ENCODE assay signal across 10 mouse cellular contexts in the genomic region with DNA sequence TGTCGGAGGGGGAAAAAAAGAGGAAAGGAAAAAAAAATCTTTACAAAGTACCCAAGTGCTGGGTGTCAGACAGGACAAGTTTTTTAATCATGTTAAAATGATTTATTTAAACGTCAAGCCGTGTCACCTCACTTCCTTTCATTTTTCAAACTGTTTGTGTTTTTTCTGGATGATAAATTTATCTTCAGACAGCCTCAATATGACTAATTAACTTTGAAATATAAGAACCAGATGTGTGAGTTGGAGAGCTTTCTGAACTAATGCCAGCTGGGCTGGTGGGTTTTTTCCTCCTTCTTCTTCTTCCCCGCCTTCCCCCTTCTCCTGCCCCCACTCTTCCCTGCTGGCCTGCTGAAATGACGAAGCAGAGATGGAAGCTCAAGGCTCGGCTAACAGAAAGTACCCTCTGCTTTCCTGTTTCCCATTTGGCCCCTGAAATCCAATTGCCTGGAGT.
DNase-seq lines count a peak whose midpoint lies in the region; ATAC-seq lines count a peak whose summit lies in the region.
"Had no signal": no experiment of that assay in that cellular context is flagged by ENCODE, and none has a peak within 500 bp of the region (broad histone marks: within the 10 kb centered on the region; RNA-seq: fewer than 3 reads in every experiment).

No protein-coding gene starts in this region.

- peak overlapping the region; percentile 37 for H3K4me2 ChIP-seq in limb, embryonic 12.5 days

- H3K27ac ChIP-seq in limb, embryonic 12.5 days, result peak overlapping the region; percentile 72
- H3K27ac ChIP-seq: layer of hippocampus, adult 2 months had no signal

- WGBS in limb, embryonic 12.5 days, result 2% methylated on average over 6 of the region's 6 CpGs

- no peak for ATAC-seq in limb, embryonic 12.5 days (ENCODE audit: insufficient number of reproducible peaks, insufficient read depth, low FRiP score, low TSS enrichment, low read depth)
- ATAC-seq: Patski had no signal

- peak; percentile 34 to 60 for DNase-seq in kidney, postnatal 4 days
- DNase-seq in kidney, postnatal 25 days, result no peak
- peak; percentile 31 for DNase-seq in brain, adult 2 months (ENCODE audit: low read depth, low spot score)
- peak; percentile 44 for DNase-seq in embryo, embryonic 9.5 days (ENCODE audit: extremely low spot score)
- no peak for DNase-seq in layer of hippocampus, postnatal 14 days (ENCODE audit: low spot score in 2 of 2)
- no peak for DNase-seq in right cerebral cortex, postnatal 25 days
- DNase-seq in left cerebral cortex, postnatal 4 days, result no peak

- intact Hi-C loops in left cerebral cortex, postnatal 4 days (cut with DNase I), result no loop called here

- no peaks in the 10 kb centered on the region for H3K36me3 ChIP-seq in limb, embryonic 12.5 days

- no peaks in the 10 kb centered on the region for H3K9me3 ChIP-seq in limb, embryonic 12.5 days

- no peak overlapping the region for H3K4me3 ChIP-seq in limb, embryonic 12.5 days (replicated peaks)
- H3K4me3 ChIP-seq: layer of hippocampus, adult 2 months had no signal

- peaks cover 61% of the 10 kb centered on the region for H3K27me3 ChIP-seq in limb, embryonic 12.5 days

- H3K9ac ChIP-seq in limb, embryonic 12.5 days (replicated peaks), result no peak overlapping the region

- H3K4me1 ChIP-seq in limb, embryonic 12.5 days (replicated peaks), result peaks cover 58% of the 10 kb centered on the region

Comparison
In these comparisons a context has a peak if more than half of its experiments do, and no peak if none do; other contexts are left out.
1. DNase-seq: peak in kidney, postnatal 4 days (2 of 2), brain, adult 2 months (single experiment) and embryo, embryonic 9.5 days (single experiment); none in kidney, postnatal 25 days (0 of 2), layer of hippocampus, postnatal 14 days (0 of 2), right cerebral cortex, postnatal 25 days (single experiment) and left cerebral cortex, postnatal 4 days (single experiment).